Mouse (Mus musculus): ENCODE data around the gene Rgcc. TPM values are rescaled to one million over a fixed set of nuclear protein-coding genes. Genes with fewer than 3 reads are reported as not detected.

The Rgcc gene
- polyA plus RNA-seq, 1 experiment: 45.1 TPM

DNA sequence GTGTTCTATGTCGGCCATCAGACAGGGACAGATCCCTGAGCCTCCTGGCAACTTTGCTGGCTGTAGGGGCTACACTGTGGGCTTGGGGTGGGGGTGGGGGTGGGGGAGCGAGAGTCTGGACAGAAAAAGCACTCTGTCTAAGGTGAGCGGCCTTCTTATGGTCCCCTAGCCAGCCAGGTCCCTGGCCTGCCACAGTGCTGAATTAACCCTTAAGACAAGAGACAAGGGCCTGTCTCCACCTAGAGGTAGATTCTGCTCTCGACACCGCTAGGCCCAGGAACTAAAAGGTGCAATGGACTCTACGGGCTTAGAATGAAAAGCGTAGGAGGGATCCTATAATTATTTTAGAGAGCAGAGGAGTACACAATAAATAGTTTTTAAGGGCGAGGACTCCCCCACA lies 19.7 kb upstream of the Rgcc start:
- WGBS: 36% methylated on average over 8 of the region's 8 CpGs

DNA sequence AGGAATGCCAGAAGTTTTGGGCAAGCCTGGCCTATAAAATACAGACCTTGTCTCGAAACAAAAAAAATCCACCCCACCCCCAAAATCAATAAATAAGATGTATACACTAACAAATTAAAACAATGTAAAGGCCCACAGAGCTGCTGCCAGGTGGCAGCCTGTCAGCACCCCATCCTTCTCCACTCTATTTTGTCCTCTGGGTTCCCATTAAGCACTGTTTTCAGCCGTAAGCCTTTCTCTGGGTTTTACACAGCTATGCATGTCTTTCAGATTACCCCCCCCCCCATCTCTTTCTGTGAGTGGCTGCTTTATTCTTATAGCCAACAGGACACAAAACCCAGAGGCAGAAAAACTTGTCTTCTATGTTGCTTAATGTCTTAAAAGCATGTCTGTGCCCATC lies 16.2 kb upstream of the Rgcc start:
- no peak for DNase-seq
- no peaks in the 10 kb centered on the region for H3K4me1 ChIP-seq (ENCODE audit: control insufficient read depth, insufficient read depth, low read length)
- no peaks in the 10 kb centered on the region for H3K27me3 ChIP-seq (ENCODE audit: control insufficient read depth, insufficient read depth, low read length)
- no peak overlapping the region for H3K27ac ChIP-seq (ENCODE audit: insufficient read depth, low read length)
- H3K4me3 ChIP-seq (replicated peaks; ENCODE audit: insufficient read depth, low read depth, low read length): no peak overlapping the region
- TF ChIP-seq POLR2A (IDR thresholded peaks at IDR 0.05; ENCODE audit: borderline replicate concordance, insufficient read depth, low read length) (no peak), CTCF (IDR thresholded peaks at IDR 0.05; ENCODE audit: borderline replicate concordance, insufficient read depth, low read depth, low read length) (no peak)
- WGBS: 85% methylated on average over 2 of the region's 2 CpGs

More for the DNA sequence above, 19.7 kb upstream of the Rgcc start:
- no peak for DNase-seq
- H3K4me3 ChIP-seq (replicated peaks; ENCODE audit: insufficient read depth, low read depth, low read length): no peak overlapping the region
- peak; percentile 67; the same call in 1 of the 2 replicates for TF ChIP-seq CTCF (IDR thresholded peaks at IDR 0.05; ENCODE audit: borderline replicate concordance, insufficient read depth, low read depth, low read length)
- TF ChIP-seq POLR2A (IDR thresholded peaks at IDR 0.05; ENCODE audit: borderline replicate concordance, insufficient read depth, low read length): no peak
- H3K4me1 ChIP-seq (ENCODE audit: control insufficient read depth, insufficient read depth, low read length): peaks cover 4% of the 10 kb centered on the region; the same call in 1 of the 2 replicates
- H3K27me3 ChIP-seq (ENCODE audit: control insufficient read depth, insufficient read depth, low read length): no peaks in the 10 kb centered on the region
- no peak overlapping the region for H3K27ac ChIP-seq (ENCODE audit: insufficient read depth, low read length)

DNA sequence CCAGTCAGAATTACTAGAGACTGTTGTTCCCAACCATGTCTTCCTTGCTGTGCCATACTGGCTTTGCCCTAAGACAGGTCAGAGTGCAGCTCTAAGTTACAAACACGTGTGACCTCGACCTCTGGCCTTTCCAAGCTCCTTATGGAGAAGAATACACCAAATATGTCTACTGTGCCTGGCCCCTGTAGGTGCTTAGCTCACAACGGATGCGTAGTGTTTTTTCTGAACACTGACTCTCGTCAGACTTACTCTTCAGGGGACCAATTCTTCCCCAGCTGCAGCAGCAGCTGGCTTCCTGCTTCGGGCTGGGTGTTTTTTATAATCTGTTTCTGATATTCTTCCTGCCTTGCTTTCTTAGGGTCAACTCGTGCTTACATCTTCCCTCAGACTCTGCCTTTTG lies 14.4 kb upstream of the Rgcc start:
- no peak overlapping the region for H3K4me3 ChIP-seq (replicated peaks; ENCODE audit: insufficient read depth, low read depth, low read length)
- H3K27me3 ChIP-seq (ENCODE audit: control insufficient read depth, insufficient read depth, low read length): no peaks in the 10 kb centered on the region
- no peaks in the 10 kb centered on the region for H3K4me1 ChIP-seq (ENCODE audit: control insufficient read depth, insufficient read depth, low read length)
- WGBS: 73% methylated on average over 7 of the region's 7 CpGs
- DNase-seq: no peak
- H3K27ac ChIP-seq (ENCODE audit: insufficient read depth, low read length): no peak overlapping the region
- TF ChIP-seq CTCF (IDR thresholded peaks at IDR 0.05; ENCODE audit: borderline replicate concordance, insufficient read depth, low read depth, low read length) (no peak), POLR2A (IDR thresholded peaks at IDR 0.05; ENCODE audit: borderline replicate concordance, insufficient read depth, low read length) (no peak)

DNA sequence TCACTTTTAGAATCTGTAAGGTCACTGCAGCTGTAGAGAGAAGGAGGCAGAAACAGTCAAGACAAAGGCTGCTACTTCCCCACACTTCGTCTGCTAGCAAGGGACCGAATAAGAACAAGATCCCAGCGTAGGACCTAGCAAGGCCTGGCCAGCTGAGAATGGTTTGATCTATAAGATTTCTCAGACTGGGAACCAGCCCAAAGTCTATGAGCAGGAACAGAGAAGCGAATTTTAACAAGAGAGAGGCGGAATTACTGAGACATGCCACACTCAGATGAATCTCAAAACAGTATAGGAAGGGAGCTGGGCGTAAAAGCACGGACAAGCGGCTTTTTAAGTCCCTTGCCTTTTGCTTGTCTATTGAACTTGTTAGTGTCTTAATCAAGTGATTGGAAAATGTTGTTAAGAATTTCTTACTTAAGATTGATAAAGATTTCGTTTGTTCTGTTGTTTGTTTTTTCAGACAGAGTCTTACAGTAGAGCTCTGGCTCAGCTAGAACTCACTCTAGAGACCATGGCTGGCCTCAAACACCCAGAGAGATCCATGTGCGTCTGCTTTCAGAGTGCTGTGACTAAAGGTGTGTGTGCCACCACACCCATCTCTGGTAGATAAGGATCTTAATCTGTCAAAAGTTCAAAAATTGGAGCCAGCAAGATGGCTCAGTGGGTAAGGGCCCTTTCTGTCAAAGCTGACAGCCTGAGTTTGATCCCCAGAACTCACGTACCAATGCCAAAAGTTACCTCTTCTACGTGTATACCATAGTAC lies 13.0 kb upstream of the Rgcc start:
- H3K27me3 ChIP-seq (ENCODE audit: control insufficient read depth, insufficient read depth, low read length): no peaks in the 10 kb centered on the region
- DNase-seq: no peak
- no peak for TF ChIP-seq CTCF (IDR thresholded peaks at IDR 0.05; ENCODE audit: borderline replicate concordance, insufficient read depth, low read depth, low read length)
- TF ChIP-seq POLR2A (IDR thresholded peaks at IDR 0.05; ENCODE audit: borderline replicate concordance, insufficient read depth, low read length): no peak
- no peak overlapping the region for H3K4me3 ChIP-seq (replicated peaks; ENCODE audit: insufficient read depth, low read depth, low read length)
- H3K27ac ChIP-seq (ENCODE audit: insufficient read depth, low read length): no peak overlapping the region
- 85% methylated on average over 12 of the region's 12 CpGs for WGBS
- no peaks in the 10 kb centered on the region for H3K4me1 ChIP-seq (ENCODE audit: control insufficient read depth, insufficient read depth, low read length)

DNA sequence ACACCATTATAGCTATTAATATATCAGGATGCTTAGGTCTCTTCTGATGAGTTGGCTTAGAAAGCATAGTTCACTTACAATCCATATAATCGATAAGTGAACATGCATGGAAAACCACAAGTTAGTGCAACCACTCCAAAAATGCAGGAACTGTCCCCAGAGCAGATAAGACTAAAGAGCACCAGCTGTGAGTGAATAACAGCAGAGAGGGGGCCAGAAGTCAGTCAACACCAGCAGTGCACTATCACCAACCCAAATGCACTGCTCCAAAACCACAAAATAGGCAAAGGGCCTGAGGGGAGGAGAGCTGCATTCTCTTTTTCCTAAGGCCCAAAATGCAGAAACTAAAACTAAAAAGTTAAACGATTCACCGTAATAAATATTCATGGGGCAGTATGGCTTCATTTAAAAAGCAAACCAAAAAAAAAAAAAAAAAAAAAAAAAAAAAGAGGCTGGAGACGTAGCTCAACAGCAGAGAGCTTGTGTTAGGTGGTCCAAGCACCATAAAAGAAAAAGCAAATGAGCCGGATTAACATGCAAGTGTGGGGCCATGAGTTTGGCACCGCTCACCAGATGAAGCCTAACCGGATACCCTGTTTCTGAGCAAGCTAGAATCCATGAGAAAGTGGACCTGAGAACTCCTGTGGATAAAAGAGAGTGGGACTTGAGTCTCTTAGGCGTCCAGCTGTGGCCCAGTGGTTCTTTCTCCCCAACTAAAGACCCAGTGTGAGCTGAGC lies 12.2 kb upstream of the Rgcc start:
- WGBS: 70% methylated on average over 8 of the region's 8 CpGs
- no peaks in the 10 kb centered on the region; the same call in none of the 2 replicates for H3K4me1 ChIP-seq (ENCODE audit: control insufficient read depth, insufficient read depth, low read length)
- TF ChIP-seq CTCF (IDR thresholded peaks at IDR 0.05; ENCODE audit: borderline replicate concordance, insufficient read depth, low read depth, low read length) (no peak), POLR2A (IDR thresholded peaks at IDR 0.05; ENCODE audit: borderline replicate concordance, insufficient read depth, low read length) (no peak)
- no peak for DNase-seq
- no peak overlapping the region for H3K4me3 ChIP-seq (replicated peaks; ENCODE audit: insufficient read depth, low read depth, low read length)
- no peak overlapping the region for H3K27ac ChIP-seq (ENCODE audit: insufficient read depth, low read length)
- H3K27me3 ChIP-seq (ENCODE audit: control insufficient read depth, insufficient read depth, low read length): no peaks in the 10 kb centered on the region

DNA sequence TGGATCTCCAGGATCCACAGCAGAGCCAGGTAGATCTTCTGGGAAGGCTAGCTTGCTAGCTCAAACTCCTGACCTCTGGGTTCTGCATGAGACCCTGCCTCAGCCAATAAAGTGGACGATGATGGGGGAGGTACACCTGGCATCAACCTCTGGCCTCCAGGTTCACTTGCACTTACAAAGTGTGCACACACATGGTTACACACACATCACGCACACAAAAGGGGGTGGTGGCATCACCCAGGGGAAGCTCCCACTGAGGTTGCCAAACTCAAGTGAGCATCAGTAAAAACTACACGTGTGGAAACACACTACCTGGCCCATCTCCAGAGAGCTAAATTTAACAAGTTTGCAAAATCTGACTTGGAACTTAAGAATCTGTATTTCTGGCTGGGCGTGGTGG lies 11.3 kb upstream of the Rgcc start:
- TF ChIP-seq CTCF (IDR thresholded peaks at IDR 0.05; ENCODE audit: borderline replicate concordance, insufficient read depth, low read depth, low read length) (no peak), POLR2A (IDR thresholded peaks at IDR 0.05; ENCODE audit: borderline replicate concordance, insufficient read depth, low read length) (no peak)
- H3K4me1 ChIP-seq (ENCODE audit: control insufficient read depth, insufficient read depth, low read length): peaks cover 5% of the 10 kb centered on the region
- no peak overlapping the region for H3K27ac ChIP-seq (ENCODE audit: insufficient read depth, low read length)
- no peak overlapping the region for H3K4me3 ChIP-seq (replicated peaks; ENCODE audit: insufficient read depth, low read depth, low read length)
- no peak for DNase-seq
- no peaks in the 10 kb centered on the region for H3K27me3 ChIP-seq (ENCODE audit: control insufficient read depth, insufficient read depth, low read length)
- WGBS: 65% methylated on average over 4 of the region's 4 CpGs

DNA sequence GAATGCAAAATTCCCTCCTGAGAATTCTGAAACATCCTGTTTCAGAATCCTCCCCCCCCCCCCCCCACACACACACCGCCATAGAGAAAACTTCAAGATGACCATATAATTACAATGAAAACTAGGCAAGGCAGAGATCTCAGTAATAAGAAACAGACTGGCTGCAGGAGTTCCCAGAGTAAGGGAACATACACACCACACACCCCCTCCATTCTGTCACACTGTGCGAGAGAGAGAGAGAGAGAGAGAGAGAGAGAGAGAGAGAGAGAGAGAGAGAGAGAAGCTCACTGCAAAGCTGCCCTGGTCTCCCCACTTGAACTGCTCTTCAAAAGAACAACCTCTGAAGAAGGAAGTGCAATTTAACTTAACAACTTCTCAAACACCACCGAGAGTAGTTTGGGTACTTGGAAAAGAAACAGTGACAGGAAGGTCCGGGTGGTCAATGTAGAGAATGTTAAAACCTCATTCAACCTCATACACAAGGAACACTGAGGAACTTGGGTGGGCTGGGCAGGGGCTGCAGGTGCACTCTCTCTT lies 10.5 kb upstream of the Rgcc start:
- WGBS: 71% methylated on average over 4 of the region's 4 CpGs
- TF ChIP-seq CTCF (IDR thresholded peaks at IDR 0.05; ENCODE audit: borderline replicate concordance, insufficient read depth, low read depth, low read length) (no peak), POLR2A (IDR thresholded peaks at IDR 0.05; ENCODE audit: borderline replicate concordance, insufficient read depth, low read length) (no peak)
- no peak overlapping the region for H3K27ac ChIP-seq (ENCODE audit: insufficient read depth, low read length)
- H3K4me1 ChIP-seq (ENCODE audit: control insufficient read depth, insufficient read depth, low read length): peaks cover 5% of the 10 kb centered on the region
- no peak for DNase-seq
- H3K4me3 ChIP-seq (replicated peaks; ENCODE audit: insufficient read depth, low read depth, low read length): no peak overlapping the region
- H3K27me3 ChIP-seq (ENCODE audit: control insufficient read depth, insufficient read depth, low read length): no peaks in the 10 kb centered on the region
